Mouse (Mus musculus): ENCODE results near the gene Bnc2.

Bnc2 gene

DNA sequence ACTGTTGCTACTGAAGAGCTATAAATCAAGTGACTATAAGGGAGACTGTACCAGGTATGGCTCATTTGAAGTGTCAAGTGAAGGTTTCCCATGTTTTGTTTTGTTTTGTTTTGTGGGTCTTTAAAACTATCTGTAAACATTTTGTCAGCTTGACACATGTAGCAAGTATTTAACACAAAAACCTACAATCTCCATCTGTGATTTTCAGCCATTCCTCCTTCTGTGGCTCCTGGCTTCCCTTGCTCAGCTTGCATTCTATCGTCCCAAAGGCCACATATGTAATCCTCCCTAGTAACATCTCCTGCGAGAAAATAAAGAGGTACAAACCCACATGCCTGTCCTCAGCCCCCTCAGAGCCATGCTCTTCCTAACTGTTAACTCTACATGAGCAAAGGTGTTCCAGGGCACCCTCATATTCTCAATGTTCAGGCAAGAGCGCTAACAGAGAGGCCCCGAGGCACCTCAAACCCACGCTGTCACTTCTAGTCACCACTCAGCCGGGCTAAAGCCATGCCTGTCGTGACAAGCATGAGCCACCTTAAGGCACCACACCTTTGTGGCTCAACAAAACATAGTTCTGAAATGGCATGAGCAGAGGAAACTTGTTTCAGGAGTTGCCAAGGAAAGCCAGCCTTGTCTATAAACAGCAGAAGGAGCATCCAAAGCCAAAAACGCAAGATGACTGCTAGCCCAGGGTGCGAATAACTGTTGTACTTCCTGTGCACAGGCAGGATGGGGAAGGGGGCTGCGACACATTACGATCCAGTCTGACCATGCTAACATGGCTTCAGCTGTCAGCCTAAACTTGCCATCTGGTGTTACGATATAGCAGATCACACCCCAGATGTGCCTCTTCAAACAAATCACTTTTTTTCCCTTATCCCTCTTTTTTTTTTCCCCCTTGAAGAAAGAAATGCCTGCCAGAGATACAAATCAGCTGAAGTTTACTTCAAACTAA lies 42.0 kb downstream of the Bnc2 start:
- no peak for DNase-seq

- no peak for DNase-seq
Measured at GRCm38 (mm10) chr4:84627616-84628015, 47.5 kb downstream of the Bnc2 start.

- DNase-seq: no peak
Measured at GRCm38 (mm10) chr4:84623312-84623711, 51.8 kb downstream of the Bnc2 start.

DNA sequence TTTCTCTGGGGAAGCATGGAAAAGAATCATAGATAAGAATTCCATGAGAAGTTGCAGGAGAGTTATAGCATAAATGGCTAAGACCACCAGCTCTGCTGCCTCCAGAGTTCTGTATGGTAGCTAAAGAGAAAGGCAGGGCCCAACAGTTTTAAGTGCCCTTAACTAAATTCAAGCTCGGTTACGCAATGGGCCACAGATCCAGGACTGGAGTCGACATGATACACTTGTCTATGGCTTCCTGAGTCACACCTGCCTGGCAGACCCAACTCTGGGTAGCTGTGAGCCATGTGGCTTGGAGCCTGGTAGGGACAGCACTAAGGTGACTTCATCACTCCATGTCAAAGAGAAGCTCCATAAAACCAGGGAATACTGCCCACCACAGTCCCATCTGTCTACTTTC lies 53.3 kb downstream of the Bnc2 start:
- no peak for DNase-seq

GRCm38 (mm10) chr4:84609861-84610260 lies 65.2 kb downstream of the Bnc2 start:
- no peak for DNase-seq

- DNase-seq: no peak
Measured at GRCm38 (mm10) chr4:84604461-84604860, 70.6 kb downstream of the Bnc2 start.

DNA sequence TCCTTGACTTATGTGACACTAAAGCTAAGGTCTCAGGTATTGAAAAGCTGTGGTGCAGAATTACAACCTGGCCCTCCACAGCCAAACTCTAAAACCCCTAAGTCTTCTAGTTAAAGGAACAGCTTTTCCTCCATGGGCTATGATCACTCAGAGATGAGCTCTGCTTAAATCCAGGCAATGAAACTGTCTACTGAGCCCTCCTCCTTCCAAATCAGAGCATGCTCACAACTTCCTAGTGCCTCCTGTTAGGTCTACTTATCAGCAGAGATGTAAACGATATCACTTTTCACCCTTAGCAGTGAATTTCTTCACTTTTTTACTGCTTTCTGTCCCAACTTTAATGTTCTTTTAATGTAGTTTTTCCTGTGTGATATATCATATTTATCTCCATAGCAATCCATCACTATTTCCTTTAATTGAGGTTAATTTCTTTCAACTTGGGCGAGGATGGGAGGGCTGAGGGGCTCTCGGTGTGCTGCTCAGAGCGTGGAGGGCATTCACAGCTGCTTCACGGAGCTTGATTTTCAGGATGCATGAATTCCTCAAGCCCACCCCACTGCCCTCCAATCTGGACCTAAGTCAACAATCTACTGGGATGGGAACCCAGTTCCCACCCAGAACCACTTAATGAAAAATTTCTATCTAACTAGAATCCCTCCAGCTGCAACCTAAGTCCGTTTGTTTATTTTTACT lies 94.7 kb downstream of the Bnc2 start:
- no peak for DNase-seq

- no peak for DNase-seq
Measured at GRCm38 (mm10) chr4:84578296-84578695, 96.8 kb downstream of the Bnc2 start.

GRCm38 (mm10) chr4:84566123-84566522 lies 109.0 kb downstream of the Bnc2 start:
- DNase-seq: no peak

- no peak for DNase-seq
Measured at GRCm38 (mm10) chr4:84545204-84545871, 129.7 kb downstream of the Bnc2 start.

- DNase-seq: no peak
Measured at GRCm38 (mm10) chr4:84544646-84545045, 130.4 kb downstream of the Bnc2 start.

- no peak for DNase-seq
Measured at GRCm38 (mm10) chr4:84540531-84540930, 134.5 kb downstream of the Bnc2 start.

DNA sequence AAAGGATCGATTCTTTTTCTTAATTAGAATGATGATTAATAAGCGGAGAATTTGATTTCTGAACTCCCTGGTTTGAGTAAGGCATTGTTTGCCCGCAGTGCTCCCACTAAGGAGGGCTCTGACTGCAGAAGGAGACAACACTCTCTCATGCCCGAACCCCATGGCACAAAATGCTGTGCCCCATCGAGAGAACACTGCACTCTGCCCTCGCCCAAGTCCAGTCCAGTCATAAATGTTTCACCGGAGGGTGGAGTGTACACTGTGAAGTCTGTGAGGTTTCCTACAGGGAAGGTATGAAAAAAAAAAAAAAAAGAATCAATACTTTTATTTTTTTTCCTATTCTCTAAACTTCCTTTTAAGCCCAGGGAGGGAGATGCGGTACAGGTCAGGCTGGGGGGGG lies 135.7 kb downstream of the Bnc2 start:
- no peak for DNase-seq

GRCm38 (mm10) chr4:84528886-84529789 lies 145.9 kb downstream of the Bnc2 start:
- DNase-seq: no peak

DNA sequence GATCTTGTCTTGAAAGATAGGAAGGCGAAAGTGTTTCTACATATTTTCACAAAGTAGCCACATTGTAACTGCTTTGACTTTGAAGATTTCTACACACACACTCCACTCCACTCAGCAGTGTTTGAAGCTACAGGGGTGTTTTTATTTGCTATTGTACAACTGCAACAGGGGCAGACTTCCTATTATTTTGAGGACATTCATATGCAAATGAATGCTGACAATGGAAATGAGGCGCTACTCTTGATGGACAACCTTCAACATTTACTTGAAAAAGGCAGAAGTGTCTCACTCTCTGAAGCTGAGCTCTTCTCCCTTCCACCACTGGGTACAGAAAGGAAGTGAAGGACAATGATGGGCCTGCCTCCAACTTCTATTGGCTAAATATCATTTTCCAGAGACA lies 146.7 kb downstream of the Bnc2 start:
- no peak for DNase-seq

- no peak for DNase-seq
Measured at GRCm38 (mm10) chr4:84527066-84527933, 147.8 kb downstream of the Bnc2 start.

DNA sequence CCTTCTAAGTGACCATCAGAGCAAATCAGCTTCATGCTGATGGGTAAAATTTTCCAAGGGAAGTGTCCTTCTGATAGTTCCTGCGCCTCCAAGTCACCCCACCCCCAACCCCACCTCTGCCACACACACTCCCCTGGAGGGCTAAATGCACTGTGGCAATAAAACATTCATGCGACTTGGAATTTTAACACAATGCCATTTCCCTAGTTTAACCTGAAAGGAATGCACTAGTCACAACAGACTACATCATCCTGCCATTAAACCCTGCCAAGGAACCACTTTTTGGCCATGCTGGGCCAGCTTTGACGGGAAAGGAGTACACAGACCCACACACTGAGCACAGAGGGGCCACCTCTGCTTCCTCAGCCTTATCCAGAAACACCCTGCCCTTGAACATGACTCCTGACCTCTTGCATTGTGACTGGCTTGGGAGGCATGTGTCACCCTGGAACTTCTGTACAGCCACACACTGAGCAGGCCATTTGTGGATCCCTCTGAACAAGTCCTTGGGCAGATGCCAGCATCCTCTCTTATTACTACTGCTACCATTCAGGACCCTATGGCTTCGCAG lies 151.3 kb downstream of the Bnc2 start:
- no peak for DNase-seq

DNA sequence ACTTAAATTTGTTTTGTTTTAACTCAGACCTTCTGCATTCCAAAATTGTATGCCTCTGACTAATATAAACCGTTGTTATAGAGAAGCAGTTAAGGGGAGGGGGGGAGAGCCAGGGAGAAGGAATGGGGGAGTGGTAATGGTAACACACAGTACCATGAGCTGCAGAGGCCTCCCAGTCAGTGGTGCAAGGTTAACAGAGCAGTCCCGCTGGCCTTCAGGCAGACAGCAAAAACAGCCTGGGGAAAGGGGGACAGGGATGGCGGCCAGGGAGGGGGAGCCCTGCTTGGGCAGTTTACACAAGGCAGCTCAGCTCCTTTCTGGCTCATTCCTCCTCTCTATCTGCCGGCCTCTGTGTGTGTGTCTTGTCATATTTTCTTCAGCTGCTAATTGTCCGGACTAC lies 151.9 kb downstream of the Bnc2 start:
- no peak for DNase-seq

DNA sequence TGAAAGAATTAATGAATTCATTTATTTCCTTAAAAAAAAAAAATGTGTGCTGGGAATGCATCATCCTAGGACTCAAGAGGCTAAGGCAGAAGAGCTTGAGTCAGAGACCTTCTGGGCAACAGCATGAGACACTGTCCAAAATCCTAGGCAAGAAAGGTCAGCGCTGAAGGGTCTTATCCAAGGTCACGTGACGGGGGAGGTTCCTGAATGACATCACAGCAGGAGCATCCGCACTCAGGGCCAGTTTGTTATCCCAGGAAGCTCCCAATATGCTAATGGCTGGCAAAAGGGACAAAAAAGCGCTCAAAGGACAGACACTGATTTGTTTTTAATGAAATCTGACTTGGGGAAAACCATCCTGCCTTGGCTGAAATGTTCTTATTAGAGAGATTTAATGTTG lies 153.5 kb downstream of the Bnc2 start:
- no peak for DNase-seq

DNA sequence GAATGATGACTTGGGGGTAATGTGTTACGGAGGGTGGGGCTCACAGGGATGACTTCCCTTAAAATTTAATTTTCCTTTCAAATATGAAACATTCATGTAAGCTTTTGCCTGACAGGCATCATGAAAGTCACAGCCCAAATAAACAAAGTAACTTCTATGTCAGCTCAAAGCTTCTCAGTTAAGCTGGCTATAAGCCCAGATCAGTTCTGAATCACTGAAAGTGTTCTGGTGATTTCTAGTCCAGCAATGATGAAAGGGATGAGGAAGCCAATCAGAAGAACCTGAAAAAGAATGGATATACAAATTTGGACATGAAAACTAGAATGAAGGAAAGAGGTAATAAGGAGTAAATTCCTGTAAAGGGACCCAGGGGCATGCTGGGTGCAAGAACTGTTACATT lies 164.6 kb downstream of the Bnc2 start:
- DNase-seq: no peak

DNA sequence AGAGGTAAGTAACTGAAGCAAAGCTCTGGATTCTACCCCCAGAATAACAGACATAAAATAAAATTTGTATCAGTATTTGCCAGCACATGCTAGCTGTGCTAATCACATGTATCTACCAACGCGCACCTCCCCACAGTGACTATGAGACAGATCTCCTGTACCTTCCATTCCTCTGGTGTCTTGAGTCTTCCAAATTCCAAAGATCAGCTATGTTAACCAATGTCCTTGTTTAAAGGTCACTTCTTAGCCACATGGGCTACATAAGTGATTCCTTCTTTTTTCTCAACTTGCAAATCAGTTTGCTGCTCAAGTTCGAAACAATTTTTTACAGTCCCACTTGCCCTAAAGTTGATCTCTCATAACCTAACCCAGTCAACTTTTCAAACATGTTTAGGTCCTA lies 167.5 kb downstream of the Bnc2 start:
- DNase-seq: no peak

Measured in thymus, postnatal 36 days (tissue).